Mouse (Mus musculus) spleen, adult 2 months (tissue): Measurements from ENCODE around the gene Wscd2.

Experiments used
- CTCF ChIP-seq: fragments of 200-500 bp; IDR thresholded peaks from 2 replicates; pipeline ENCODE4 v1.5.1; 2011; ENCODE audit warnings: mild to moderate bottlenecking, inconsistent platforms; ENCODE audit not compliant: insufficient read depth, insufficient read length, insufficient replicate concordance; ENCODE audit errors: extremely low read depth
- POLR2A ChIP-seq: fragments of 200-500 bp; IDR thresholded peaks from 2 replicates; pipeline ENCODE4 v1.6.1; 2011; ENCODE audit warnings: low read depth, low read length, inconsistent platforms

DNA sequence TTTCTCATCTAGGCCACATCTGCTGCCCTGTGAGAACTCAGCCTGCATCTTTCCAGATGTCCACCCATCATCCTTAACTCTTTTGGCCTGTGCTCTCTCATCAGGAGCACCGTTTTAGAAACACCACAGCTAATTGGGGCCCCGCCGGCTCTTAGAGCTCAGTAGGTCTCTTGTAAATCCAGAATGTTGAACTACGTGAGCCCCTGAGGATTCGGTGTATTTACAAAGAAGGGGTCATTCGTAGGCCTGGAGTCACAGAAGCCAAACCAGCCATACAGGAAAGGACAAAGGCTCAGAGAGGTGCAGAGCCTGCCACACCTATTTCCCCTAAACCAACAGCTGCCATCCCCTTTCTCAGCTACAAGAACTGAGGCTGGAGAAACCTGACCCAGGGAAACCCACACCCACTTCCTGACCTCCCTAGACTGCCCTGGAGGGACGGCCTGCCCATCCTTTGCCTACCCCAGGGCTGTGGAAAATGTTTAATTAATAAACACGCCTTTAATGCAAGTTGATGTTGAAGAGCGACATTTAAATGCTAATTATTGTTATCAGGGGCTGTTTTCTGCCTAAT, 106.7 kb downstream of the Wscd2 start:
- no peak for TF ChIP-seq CTCF
- no peak for TF ChIP-seq POLR2A
